Mouse (Mus musculus) erythroblast, embryonic 14.5 days (primary cell): ENCODE data around the gene P2ry6.

ENCODE experiments used
- GATA1 ChIP-seq: IDR thresholded peaks from 2 replicates; pipeline ENCODE4 v1.6.1; 2012; ENCODE audit warnings: low read length, inconsistent platforms, mixed read lengths
- TAL1 ChIP-seq: IDR thresholded peaks from 3 replicates; pipeline ENCODE4 v1.6.1; 2012; ENCODE audit warnings: low read length, inconsistent platforms, mixed read lengths

- TF ChIP-seq TAL1 (no peak), GATA1 (no peak)
Observed at GRCm38 (mm10) chr7:101005119-101005518, 30.7 kb upstream of the P2ry6 start.
